Mouse (Mus musculus) urinary bladder, postnatal 10 days (tissue): ENCODE data around the gene Alg9.
A peak's percentile ranks its signal among the peaks of the same experiment; 100 is the strongest.

Source experiments
- DNase-seq: peaks from one replicate; pipeline ENCODE4 v3.0.0; 2022; ENCODE audit warnings: low spot score

Alg9 gene

GRCm38 (mm10) chr9:50756711-50757110 is 18.1 kb upstream of the Alg9 start:
- no peak for DNase-seq

DNA sequence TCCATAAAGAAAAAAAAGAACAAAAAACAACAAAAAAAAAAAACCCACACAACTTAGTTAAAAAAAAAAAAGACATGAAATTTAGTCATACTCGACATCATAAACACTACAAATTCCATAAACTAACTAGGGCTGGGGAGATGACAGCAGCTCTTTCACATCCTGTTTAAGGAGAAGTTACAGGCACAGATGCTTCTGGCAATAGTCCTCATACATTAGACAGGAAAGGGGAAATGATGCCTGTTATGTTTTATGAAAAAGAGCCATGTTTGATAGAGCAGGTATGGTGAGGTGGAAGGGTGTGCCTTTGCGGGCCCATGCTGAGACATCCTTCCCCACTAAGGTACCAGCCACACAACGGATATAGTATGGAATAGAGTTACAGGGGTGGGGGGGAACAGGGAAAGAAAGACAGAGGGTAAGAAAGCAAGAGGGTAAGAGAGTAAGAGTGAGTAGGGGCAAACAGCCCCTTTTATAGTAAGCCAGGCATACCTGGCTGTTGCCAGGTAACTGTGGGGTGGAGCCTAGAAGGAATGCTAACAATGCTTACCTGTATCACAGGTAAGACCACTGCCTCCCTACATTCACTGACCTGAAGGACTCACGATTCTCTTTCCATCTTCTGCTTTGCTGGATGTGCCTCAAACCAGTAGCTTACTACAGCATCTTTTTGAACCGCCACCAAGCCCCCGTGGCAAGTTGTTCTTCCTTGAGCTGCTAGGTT is 13.1 kb upstream of the Alg9 start:
- no peak for DNase-seq

DNA sequence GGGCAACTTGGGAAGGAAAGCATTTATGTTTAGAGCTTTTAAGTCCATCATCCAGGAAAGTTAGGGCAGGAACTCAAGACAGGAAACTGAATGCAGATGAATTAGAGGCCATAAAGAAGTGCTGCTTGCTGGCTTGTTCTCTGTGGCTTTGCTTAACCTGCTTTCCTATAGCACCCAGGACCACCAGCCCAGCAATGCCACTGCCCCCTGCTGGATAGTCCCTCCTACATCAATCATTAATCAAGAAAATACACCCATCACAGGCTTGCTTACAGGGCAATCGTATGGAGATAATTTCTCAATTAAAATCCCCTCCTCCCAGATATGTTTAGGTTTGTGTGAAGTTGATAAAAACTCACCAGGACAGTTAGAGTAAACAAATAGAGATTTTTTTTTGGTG is 11.5 kb upstream of the Alg9 start:
- DNase-seq, result no peak

DNA sequence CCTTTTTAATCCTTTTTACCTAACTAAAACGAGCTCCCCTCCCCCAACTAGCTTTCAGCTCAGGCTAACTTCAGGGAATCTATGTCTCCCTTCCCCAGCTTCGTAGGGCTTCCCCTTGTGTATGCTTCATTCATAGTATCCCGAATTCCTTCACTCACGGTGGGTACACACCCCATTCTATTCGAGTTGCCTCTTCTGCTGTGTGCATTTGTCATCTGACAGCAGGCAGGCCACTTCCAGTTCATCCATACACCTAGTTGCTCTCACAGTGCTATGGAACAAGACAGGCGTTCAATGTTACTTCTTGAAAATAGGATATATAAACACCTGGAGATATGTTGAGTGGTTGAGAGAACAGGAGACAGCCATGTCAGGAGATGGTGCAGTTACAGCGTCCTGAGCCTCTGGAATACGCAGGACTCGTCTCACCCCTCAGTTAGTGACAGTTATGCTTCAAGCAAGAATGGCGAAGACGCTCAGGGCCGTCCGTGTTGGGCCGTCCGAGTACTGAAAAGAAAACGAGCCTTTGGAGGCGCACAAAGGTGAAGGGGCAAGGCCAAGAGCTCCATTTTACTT is 7.2 kb upstream of the Alg9 start:
- DNase-seq, result no peak

- peak; percentile 96 for DNase-seq
Observed at GRCm38 (mm10) chr9:50768107-50769002, 6.5 kb upstream of the Alg9 start, which contains the start of gene Fdxacb1. TSS of gene Fdxacb1 (plus strand) at chr9:50768236.

- no peak for DNase-seq
Observed at GRCm38 (mm10) chr9:50770011-50770410, 4.8 kb upstream of the Alg9 start.

- no peak for DNase-seq
Observed at GRCm38 (mm10) chr9:50774026-50774462, 775 bp upstream of the Alg9 start.

DNA sequence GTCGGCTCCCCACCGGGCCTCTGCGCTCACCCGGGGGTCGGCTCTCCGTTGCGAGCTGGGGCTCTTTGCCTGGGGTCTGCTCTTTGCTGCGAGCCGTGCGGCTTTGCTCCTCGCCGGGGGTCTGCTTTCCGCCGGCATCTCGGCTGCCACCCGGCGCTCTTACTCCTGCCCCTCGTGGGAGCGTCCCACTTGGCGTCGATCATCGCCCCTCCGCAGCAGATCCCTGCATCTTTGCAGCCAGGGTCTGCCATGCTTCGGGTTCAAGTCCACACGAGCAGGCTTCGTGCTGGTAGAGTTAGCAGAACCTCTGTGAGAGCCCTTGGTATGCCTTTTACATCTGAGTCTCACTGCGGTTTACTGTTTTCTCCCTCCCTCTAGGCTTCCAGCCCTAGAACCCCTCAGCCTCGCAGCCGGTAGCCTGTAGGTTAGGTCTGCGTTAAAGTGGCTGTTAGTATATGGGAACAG is 875 bp downstream of the Alg9 start:
- no peak for DNase-seq

DNA sequence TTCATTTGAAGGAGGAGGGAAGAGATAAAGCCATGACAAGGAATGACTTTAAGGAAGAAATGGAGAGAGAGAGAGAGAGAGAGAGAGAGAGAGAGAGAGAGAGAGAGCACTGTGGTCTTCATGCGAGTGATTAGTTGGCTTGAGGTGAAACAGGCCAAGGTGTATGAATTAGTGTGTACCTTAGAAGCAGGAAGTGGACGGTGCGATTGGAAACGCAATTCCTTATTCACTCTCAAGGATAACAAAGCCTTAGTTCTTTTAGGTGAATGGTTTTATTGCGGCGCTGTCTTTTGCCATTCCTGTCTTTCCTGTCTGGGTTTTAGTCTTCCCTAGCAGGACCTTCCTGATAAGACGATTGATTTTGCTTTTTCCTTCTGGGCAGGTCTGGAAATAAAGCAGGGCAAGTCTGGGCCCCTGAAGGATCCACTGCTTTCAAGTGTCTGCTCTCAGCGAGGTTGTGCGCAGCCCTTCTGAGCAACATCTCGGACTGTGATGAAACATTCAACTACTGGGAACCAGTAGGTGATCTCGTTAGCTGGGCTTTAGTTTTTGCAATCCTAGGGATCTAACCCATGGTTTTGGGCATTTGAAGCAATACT is 1.4 kb downstream of the Alg9 start:
- DNase-seq, result no peak

GRCm38 (mm10) chr9:50782155-50782554 is 7.3 kb downstream of the Alg9 start:
- no peak for DNase-seq

DNA sequence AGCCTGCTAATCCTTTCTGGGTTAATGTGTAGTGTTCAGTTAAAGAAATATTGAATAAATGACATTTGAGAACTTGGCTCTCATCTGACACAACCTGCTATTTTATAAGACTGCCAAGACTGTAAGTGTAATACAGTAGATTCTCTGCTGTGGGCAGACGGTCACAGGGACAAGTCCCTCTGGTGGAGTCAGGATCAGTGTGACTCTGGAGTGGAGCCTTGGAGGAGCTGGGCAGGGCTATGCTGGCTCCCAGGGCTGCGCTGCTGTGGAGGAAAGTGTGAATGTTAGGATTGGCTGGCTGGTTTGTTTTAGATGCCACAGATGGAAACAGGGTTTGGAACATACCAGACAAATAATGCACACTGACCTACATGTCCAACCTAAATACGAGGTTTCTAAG is 20.4 kb downstream of the Alg9 start:
- no peak for DNase-seq

- DNase-seq, result no peak
Observed at GRCm38 (mm10) chr9:50796776-50797175, 22.0 kb downstream of the Alg9 start.

- no peak for DNase-seq
Observed at GRCm38 (mm10) chr9:50797641-50798040, 22.8 kb downstream of the Alg9 start.

- DNase-seq, result no peak
Observed at GRCm38 (mm10) chr9:50798368-50798767, 23.5 kb downstream of the Alg9 start.

DNA sequence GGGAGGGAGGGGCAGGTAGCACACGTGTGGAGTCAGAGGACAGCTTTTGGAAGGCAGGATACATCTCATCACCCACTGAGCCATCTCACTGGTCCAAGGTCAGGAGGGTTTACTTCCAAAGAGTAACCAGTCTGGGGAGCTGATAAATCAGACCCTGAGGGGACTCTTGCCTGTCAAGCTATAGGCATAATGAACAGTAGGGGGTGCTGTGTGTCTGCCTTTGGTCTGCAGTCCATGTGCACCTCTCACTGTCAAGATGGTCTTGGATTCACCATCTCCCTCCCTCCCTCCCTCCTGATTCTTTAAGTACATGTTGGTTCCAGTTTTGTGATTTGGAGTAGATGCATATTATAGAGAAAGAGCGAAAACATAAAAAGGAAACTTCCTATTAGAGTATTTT is 26.2 kb downstream of the Alg9 start:
- no peak for DNase-seq

DNA sequence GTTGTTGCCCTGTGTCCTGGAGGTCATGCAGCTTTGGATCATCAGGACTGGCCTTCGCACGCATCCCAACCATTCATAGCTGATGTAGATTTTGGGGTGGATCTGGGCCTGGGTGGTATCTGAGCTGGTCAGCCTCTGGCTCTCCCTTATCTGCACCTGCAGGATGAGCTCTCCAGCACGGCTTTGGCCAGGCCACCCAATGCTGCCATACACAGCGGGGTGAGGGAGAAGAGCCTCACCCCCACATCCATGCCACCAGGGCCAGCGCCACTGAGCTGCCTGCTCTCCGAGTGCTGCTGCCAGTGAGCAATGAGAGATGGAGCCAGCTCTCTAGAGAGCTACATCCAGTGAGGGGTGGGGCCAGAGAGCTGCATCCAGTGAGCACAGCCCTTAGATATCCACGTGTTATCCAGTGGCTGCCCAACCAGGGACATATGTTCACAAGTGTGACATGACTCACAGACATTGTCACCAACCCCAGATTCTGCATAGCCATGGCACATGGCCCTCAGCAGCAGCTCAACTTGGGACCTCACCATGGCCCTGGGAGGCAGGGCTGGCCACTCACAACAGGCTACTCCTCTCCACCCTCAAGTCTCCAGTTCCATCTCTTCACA is 28.3 kb downstream of the Alg9 start:
- DNase-seq, result no peak

DNA sequence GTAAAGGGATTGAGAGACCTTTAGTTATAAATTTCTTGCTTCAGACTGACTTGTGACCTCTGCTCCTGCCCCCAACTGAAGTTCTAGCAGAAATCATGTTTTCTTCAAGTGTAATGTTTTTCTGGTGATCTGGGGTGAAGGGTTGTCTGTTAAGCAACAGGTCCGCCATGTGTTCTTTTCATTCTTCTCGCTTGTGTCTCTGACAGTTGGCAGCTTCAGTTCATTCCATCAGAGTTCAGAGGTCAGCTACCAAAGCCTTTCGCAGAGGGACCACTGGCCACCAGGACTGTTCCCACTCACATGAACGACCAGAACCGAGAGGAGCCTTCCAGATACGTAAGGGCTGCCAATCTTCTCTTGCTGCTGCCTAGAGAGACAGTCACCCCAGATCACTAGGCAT is 33.7 kb downstream of the Alg9 start:
- no peak for DNase-seq

GRCm38 (mm10) chr9:50809146-50809545 is 34.3 kb downstream of the Alg9 start:
- no peak for DNase-seq

- no peak for DNase-seq
Observed at GRCm38 (mm10) chr9:50811187-50811586, 36.4 kb downstream of the Alg9 start.

DNA sequence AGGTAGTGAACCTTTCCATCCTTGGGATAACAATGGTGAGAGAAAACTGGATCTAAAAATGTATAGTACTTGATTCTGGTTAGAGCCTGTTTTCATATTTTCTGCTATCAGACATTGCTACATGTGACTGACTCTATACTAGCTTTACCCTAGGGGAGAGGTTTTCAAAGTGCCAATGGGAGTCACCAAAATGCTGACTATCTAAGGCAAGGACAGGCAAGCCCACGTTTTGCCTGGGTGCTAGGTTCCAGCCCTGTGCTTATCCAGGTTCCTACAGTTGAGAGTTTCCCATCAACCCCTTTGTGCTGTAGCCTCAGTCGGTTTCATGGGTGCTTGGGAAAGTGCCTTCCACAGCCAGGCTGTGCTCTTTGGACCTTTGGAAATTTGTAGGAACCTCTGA is 36.9 kb downstream of the Alg9 start:
- DNase-seq, result no peak

- DNase-seq, result no peak
Observed at GRCm38 (mm10) chr9:50813796-50814195, 39.0 kb downstream of the Alg9 start.

- no peak for DNase-seq
Observed at GRCm38 (mm10) chr9:50815666-50816065, 40.8 kb downstream of the Alg9 start.
